Mouse (Mus musculus): Measurements from ENCODE around the gene Lpp.

Lpp gene

DNA sequence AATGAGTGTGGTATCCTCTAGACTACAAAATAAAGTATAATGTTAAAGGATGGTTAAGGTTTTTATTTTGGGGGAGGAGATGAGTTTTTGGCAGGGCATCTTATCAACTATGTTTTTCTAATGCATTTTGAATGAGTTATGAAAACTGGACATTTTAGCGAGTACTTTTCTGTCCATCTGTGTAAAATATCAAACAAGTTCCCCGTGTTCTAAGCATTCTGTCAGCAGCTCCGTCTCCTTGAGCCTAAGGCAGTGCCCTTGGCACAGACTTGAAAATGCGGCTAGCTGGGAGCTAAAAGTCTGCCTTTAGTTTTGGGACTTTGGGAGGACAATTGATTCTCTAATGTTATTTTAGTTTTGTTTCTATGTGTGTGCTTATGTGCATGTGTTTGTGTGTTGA, 165.2 kb downstream of the Lpp start:
- DNase-seq (ENCODE audit: low read depth, low spot score) = no peak

DNA sequence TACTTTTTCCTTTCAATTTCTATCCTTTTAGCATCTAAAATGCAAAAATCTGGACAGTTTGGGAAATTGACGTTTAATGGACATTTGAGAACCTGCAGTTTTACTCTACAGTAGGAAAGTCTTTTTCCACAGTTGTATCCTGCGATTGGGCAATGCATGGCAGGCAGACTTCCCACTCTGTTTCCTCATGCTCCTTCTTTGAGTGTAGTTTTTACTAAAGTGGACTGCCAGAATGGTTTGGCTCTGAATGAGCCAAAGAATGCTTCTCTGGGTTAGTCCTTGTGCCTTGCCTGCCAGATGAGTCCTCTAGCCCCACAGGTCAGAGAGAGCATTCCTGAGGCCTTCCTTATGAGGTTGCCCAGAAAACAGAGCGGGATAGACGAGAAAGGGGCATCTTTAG, 166.5 kb downstream of the Lpp start:
- DNase-seq (ENCODE audit: low read depth, low spot score) = no peak

DNA sequence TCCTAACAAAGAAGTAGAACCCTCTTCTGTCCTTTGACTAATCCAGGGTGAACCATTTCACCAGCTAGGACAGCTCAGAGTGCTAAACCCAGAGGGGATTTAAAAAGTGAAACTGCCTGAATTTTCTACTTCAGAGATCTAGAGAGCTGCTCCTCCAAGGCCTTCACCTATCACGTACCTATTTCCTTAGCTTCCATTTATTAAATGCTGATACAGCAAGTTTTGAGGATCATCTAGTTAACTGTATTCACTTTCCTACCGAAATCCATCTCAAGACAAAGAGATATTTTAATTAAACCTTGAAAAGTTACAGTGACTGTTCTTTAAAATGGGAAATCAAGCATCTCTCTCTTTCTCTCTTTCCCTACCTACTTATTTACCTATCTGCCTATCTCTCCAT, 167.7 kb downstream of the Lpp start:
- DNase-seq (ENCODE audit: low read depth, low spot score) = no peak

DNA sequence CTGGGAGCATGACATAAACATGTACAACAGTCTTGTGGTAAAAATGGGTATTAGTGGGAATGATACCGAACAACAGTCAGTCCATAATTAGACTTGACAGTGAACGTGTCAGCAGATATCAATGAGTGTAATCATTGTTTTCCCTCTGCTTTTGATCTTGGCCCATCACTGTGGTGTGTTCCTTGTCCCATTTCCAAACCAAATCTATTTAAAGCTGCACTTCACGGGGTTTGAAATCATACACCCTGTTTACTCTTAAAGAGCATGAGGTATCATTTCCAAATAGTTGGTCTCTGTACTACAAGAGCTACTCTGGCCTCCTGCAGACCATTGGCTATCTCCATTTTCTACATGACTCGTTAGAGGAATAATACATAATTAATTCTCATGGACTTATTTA, 168.3 kb downstream of the Lpp start:
- DNase-seq (ENCODE audit: low read depth, low spot score) = no peak

DNA sequence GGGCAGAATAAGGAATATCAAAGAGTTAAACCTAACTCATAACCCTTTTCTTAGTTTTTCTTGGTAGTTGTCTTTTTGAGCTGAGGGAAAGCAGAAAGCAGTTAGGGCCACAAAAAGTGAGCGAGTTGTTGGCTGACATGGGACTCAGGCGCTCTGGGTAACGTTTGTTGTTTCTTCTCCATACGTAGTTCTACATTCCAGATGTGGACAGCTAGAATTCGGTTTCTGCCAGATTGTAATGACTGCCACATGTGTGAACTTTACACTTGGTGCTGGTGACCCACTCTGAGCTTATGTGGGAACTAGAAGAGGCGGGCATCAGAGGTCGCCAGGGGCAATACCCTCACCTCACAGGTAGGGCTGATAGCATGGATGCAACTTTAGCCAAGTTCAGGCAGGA, 172.0 kb downstream of the Lpp start:
- no peak for DNase-seq (ENCODE audit: low read depth, low spot score)

DNA sequence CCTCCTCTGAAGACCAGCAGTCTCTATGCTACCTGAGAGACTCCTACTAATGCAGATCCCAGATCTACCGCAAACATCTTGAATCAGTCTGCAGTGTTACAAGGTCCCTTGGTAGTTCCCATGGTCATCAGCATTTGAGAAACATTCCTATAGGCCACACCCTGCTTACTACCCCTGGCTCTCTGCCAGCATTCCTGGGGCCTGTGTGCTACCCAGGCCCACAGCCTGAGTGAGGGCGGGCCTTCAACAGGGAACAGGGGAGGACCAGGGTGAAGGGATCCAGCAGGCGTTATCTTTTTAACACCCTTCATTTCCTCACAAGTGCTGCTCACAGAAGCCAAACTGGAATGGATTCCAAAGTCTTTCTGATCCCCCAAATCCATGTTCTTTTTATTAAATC, 173.0 kb downstream of the Lpp start:
- no peak for DNase-seq (ENCODE audit: low read depth, low spot score)

DNA sequence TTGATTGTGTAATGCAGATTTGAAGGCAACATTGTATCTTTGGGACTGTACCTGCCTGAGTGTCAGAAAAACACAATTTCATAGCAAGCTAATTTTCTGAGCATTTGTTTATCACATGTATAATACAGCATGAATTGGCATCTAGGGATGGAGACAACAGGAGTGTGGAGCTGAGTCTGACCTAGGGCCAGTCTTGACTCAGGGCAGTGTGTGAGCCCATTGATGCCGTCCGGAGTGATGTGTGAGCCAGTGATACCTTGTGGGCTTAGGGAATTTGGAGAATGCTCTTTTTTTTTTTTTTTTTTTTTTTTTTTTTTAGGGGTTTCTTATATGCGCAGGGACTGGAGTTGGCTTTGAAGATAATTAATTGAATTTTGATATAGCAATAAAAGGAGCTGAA, 174.3 kb downstream of the Lpp start:
- no peak for DNase-seq (ENCODE audit: low read depth, low spot score)

DNA sequence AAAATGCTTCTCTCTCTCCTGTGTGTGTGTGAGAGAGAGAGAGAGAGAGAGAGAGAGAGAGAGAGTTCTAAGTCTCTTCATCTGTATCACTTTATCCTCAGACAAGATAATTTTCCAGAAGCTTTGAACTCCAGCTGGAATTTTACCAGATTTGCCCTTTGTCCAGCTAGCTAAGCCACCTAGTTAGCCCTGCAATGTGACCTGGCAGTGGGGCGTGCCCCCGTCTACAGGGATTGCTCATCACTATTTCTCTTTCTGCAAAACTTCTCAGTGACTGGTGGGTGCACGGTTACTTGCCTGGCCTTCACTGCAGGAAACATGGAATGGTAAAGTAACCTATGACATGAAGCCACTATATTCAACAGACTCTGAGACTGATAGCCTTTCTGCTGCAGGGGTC, 174.8 kb downstream of the Lpp start:
- no peak for DNase-seq (ENCODE audit: low read depth, low spot score)

DNA sequence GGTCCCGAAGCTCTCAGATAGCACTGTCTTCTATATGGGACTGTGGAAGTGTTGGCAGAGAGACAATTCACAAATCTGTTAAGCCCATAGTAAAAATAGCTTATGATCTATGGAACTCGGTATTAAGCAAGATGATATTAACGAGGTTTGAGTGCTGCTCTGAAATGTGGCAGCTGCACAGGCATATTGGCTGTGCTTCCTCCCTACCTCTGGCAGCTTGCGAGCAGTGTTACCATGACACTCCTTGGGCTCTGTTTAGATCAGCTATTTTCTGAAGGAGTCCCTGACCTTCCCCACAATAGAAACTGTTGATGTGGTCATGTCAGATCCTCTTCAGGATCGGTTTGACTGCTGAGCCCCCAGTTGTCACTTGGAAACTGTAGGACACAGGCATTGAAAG, 176.4 kb downstream of the Lpp start:
- DNase-seq (ENCODE audit: low read depth, low spot score) = no peak

DNA sequence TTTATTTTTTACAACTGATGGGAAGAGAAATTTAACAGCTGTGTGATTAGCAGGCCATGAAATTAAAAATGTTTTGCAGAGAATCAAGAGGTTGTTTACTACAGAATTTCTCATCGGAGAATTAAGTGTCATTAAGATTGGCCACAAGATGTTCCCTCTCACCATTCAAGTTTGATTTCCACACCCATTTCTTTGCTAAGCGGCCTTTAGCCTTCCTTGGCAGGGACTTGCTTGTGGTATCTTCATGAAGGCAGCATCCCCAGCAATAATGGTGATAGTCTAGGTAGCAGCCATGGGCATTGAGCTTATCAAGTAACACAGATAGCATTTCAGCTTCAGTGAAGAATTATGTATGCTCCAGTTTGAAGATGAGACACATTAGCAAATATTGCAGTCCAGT, 183.7 kb downstream of the Lpp start:
- DNase-seq (ENCODE audit: low read depth, low spot score) = no peak

DNA sequence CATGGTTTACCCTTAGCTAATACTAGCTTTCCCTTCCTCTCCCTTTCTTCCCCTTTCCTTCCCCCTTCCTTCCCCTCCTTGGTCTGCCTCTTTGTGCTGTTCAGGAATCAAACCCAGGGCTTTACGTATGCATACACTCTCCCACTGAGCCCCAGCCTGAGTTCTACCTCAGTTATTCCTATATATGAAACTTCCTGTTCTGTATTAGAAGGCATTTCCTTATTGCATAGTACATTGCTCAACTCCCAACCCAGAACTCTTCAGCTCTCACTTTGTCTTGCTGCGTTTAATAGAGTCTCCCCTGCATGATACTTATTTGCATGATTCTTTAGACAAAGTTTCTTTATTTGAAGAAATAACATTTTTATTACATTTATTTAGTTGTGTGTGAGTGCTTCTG, 184.5 kb downstream of the Lpp start:
- no peak for DNase-seq (ENCODE audit: low read depth, low spot score)

DNA sequence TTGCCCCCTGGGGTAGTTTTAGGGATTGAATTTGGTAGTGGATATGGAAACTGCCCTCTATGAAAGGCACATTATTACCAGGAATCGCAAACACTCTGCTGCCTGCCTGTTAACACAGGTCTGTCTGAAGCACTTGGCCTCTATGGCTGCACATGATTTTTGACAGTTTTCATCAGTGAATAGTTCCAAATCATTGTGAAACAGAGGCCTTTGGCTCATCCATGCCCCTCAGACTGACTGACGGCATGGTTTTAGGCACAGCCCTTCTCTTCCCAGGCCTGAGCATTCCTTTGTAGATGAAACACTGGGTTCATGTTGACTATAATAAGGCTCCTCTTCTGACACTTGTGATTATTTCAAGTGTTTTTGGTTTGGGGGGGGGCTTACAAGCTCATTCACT, 189.5 kb downstream of the Lpp start:
- no peak for DNase-seq (ENCODE audit: low read depth, low spot score)

DNA sequence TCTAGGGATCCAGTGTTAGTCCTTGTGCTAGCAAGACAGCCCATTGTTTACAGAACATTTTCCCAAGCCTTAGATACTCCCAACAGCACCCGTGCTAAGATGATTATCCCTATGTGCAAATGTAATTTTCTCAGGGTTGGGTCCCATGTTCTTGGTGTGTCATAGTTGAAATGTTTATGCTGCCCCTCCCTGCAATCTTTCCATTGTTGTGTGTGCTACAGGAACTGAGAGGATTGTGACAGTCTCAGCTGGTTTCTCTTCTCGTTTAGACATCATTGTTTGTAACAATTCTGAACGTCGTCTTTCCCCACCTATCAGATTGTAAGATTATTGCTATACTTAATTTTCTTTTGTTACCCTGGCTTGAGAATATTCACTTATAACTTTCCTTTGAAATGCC, 200.2 kb downstream of the Lpp start:
- DNase-seq (ENCODE audit: low read depth, low spot score) = peak; percentile 61

DNA sequence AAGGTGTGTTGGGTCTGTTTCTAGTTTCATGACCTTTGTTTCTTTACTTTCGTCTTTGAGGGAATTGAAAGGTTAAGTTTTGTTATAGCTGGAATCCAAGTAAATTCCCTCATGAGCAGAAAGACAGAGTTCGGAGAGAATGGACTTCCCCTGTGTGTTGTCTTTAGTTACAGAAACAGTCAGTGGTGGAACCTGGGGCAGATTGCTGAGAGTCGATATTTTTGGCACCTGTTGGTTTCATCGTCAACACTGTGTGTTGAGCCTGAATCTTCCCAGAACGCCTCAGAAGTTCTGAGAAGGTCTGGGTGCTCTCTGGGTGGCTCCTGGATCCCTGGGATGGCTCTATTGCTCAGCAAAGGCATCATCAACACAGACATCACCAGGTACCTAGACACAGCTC, 201.2 kb downstream of the Lpp start:
- DNase-seq (ENCODE audit: low read depth, low spot score) = peak; percentile 43

DNA sequence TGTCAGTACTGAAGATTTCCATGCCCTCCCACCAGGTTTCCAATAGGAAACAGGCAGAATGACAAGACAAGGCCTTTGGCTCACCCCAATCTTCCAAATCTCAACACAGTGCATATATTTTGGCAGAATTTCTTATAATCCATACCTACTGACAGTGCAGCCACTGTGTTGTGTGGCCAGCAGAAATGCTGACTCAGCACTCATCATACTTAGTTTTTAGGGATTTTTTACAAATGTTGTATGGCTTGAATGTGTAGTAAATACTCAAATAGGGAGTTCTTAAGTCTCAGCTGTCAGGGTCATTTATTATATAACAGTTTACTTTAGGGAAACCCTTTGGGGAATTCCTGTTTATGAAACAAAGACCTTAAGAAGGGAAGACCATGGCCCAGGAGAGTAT, 202.2 kb downstream of the Lpp start:
- no peak for DNase-seq (ENCODE audit: low read depth, low spot score)

DNA sequence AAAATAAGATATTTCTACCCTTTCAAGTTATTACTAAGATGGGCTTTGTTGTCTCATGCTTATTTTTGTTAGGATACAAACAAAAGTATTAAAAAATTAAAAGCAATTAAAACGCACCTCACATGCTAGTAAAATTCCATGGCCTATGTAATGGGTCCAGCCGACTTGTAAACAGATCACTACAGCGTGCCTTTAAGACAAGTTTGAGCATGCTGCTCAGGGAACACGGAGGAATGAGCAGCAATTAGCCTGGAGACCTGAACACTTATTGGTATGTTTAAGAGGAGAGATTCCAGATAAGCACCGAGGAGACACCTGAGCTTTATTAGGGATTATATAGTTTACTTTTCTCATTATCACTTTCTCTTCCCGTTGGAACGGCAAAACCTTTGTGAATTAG, 205.3 kb downstream of the Lpp start:
- DNase-seq (ENCODE audit: low read depth, low spot score) = no peak

DNA sequence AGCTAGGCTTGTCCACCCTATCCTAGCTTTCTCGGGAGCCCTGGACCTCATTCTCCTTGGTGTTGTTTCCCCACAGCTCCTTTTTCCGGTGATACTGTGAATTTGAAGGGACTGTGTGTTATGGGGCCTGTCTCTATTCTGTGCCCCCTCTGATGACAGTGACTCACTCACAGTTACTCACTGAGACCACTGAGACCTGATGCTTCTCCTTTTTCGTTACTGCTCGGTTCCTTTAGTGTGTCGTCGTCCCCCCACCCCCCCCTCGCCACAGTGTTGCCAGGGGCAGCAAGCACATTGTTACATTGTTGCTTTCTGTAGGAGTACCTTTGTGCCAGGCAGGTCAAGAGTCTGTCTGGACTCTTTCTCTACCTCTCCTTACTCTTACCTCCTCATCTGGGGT, 206.5 kb downstream of the Lpp start:
- DNase-seq (ENCODE audit: low read depth, low spot score) = peak; percentile 52

DNA sequence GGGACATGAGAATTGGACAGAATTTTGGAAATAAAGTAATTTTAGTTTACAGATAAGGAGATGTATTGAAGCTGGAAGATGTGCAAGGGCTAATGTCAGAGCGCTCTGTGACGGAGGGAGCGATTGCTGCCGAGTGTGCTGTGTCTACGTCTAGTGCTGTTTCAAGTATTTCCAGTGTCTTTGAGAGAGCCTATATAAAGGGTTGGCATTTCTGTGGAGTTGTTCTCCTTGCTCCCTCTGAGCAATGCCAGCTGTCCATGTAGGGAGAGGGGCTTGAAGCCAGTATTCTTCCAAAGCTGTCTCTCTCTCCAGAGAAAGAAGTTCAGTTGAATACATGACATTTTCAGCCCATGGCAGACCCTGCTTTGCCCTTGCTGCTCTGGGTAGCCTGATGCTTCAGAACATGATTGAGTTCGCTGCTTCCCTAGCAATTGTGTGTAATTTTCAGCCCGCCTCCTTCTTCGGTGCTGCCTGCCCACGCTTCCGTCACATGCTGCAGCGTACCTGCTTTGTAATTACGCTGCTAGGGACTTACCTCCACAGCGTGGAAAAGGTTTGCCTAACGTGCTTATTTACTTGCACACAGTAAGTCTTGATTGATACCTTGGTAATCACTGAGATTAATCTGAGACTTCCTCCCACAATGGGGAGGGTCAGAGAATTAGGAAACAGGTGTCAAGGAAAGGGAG, 207.1 kb downstream of the Lpp start:
- no peak for DNase-seq (ENCODE audit: low read depth, low spot score)

DNA sequence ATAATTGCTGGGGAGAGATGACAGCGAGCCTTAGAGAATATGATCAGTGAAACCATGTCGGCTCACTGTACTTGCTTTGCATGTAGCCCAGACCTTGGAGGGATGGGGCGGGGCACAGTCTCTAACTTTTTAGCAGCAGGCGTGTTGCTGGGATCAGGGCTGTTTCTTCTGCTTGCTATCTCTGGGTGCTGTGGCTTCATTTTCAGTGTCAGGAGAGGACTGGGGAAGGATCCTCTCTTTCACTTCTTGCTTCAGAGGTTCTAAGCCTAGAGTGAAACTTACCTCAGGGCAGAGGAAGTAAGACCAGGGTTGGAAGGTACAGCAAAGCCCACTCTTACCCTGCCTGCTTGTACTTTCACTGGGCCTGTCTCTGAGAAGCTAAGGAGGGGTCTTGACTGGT, 210.0 kb downstream of the Lpp start:
- DNase-seq (ENCODE audit: low read depth, low spot score) = peak; percentile 80

DNA sequence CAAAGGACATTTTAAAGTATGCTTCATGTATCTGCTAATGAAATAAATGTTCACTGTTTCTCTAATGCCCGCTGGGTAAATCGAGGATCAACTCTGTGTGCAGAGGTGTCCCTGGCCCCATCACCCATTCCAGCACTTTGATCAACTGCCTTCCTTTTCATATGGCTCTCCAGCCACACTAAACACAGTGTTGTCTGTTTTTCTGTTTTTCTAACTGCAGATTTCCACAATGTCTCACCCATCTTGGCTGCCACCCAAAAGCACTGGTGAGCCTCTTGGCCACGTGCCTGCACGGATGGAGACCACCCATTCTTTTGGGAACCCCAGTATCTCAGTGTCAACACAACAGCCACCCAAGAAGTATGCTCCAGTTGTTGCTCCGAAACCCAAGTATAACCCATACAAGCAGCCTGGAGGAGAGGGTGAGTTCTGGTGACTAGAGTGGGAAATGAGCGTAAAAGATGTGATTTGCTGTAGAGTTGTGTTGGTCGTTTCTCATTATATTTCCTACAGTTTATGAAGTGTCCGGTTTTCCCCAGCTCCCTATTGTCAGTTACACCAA, 214.7 kb downstream of the Lpp start:
- no peak for DNase-seq (ENCODE audit: low read depth, low spot score)

DNA sequence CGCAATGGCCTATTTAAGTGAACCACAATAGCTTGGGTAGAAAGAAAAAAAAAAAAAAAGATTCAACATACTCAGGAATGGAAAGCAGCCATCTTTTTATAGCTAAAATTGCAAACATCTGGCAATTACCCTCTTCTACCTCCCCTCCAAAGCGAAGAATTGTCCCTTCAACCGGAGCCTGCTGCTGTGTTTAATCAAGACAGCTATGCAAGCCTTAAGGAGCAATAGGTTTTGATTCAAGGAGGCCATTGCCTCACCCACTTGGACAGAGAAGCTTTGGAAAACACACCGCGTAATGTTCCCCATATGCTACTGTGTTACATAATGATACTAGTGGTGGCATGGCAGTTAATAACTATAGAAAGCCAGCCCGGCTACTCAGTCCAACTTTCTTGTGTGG, 226.2 kb downstream of the Lpp start:
- DNase-seq (ENCODE audit: low read depth, low spot score) = no peak

DNA sequence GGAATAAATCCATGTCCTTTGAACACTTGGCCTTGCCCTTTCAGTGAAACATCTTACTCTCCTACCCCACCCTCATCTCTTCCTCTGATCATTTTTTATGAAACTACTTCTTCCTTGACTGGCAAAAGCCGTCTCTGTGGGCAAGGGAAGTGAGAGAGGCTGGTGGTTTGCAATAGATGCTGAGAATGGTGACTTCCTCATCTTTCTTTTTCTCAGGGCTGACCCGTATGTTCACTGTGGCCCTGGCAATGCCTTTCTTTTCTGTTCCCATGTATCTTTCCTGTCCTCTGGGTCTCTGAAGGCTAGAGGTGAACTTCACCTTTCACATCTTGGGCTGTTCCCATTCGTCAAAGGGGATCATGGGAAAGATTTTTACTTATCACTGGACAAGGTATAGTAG, 226.7 kb downstream of the Lpp start:
- DNase-seq (ENCODE audit: low read depth, low spot score) = peak; percentile 82

DNA sequence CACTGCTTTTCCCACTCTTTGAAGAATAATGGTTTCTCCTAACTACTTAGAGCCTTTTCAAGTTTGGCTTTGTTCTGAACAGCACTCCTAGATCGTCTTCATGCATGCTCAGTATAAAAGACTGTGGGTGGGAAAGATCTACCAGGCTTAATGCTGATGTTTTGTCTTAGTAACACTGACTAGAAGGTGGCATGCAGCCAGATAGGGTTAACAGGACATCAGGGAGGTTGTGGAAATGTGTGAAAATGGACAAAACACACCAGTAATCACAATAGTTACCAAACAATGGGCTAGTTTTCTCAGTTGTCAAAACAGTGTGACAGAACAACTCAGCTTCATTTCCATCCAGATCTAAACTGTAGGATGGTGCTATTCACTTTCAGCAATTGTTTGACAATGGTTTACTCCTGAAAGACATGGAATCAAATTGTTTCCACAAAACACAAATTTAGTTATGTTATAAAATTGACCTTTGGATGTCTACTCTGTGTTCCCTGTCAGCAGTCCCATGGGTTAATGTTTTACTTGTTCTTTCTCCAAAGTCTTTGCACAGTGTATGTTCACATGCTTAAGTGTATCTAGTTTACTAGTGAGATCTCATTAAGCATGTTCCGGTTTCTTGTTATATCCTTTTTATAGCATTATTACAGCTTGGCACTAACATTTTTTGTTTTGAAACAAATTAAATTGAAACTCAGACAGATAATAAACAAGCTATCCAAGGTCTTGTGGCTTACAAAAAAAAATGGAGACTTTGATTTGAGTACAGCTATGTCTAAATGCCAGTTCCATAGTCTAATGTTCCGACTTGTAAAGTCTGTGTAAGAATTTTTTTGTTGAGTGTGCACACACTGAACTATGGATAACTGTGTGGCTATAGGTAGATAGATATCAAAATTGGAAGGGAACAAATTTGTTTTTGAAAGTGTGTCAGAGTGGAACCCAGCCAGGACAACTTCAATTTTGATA, 229.2 kb downstream of the Lpp start:
- no peak for DNase-seq (ENCODE audit: low read depth, low spot score)
